17 mouse cellular contexts compared by ENCODE assay signal in the genomic region with DNA sequence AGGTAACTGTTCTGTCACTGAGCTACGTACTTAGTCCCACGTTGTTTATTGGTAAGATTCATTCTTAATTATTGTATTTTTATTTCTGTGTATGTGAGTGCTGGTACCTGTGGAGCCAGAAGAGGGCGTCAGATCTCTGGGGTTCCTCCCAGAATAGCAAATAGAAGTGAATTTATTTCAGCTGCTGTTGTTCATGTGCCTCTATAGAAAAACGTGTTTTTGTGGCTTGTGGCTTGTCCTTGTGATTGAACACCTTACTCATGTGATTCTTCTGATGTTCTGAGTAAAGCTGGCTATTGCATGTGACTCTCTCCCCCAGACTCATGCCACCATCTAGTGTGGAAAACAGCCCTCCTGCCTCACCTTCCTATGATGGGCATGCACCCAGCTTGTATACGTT. TPM values are rescaled to one million over a fixed set of nuclear protein-coding genes. Genes with fewer than 3 reads are reported as not detected.
DNase-seq lines count a peak whose midpoint lies in the region; ATAC-seq and TF ChIP-seq lines count a peak whose summit lies in the region.
"Had no signal": no experiment of that assay in that cellular context is flagged by ENCODE, and none has a peak within 500 bp of the region (broad histone marks: within the 10 kb centered on the region; RNA-seq: fewer than 3 reads in every experiment).

No protein-coding gene starts in this region.

- TF ChIP-seq CTCF in layer of hippocampus, adult 2 months (conservative IDR thresholded peaks at IDR 0.05): peak; percentile 33; the same call in 1 of the 2 replicates
- TF ChIP-seq CTCF in E14TG2a.4 (conservative IDR thresholded peaks at IDR 0.05; ENCODE audit: low read length): peak; percentile 30
- peak; percentile 38 for TF ChIP-seq CTCF in stomach, postnatal 0 days (IDR thresholded peaks at IDR 0.05; ENCODE audit: low read depth)

- ATAC-seq in CD4-positive, CD25-positive, alpha-beta regulatory T cell, adult 4 months: no peak
- ATAC-seq in stomach, postnatal 0 days (ENCODE audit: low FRiP score, low TSS enrichment): no peak

- no peak overlapping the region for H3K27ac ChIP-seq in layer of hippocampus, adult 2 months
- H3K27ac ChIP-seq in stomach, postnatal 0 days (replicated peaks): no peak overlapping the region
- H3K27ac ChIP-seq: embryonic facial prominence, embryonic 13.5 days; hindbrain, embryonic 15.5 days; left cerebral cortex, adult 2 months; limb, embryonic 12.5 days; liver, embryonic 14.5 days; macrophage; midbrain, embryonic 12.5 days had no signal

- TF ChIP-seq EP300 in stomach, postnatal 0 days (optimal IDR thresholded peaks at IDR 0.05): no peak

- DNase-seq in CD4-positive, CD25-positive, alpha-beta regulatory T cell, adult 2 months (ENCODE audit: low read depth, low spot score): peak; percentile 63
- no peak for DNase-seq in layer of hippocampus, adult 2 months (ENCODE audit: low spot score in 2 of 2)
- DNase-seq in layer of hippocampus, adult 9-10 months (ENCODE audit: low spot score): no peak
- DNase-seq in stomach, postnatal 0 days (ENCODE audit: low spot score): no peak
- DNase-seq in urinary bladder, postnatal 10 days (ENCODE audit: low spot score): no peak
- DNase-seq in gastrocnemius, postnatal 25 days: no peak
- DNase-seq: kidney, adult 9 months; right cerebral cortex, postnatal 25 days had no signal

- H3K27me3 ChIP-seq in E14TG2a.4 (ENCODE audit: insufficient read depth, low read length): peaks cover 9% of the 10 kb centered on the region; the same call in 1 of the 2 replicates
- H3K27me3 ChIP-seq in stomach, postnatal 0 days (ENCODE audit: control insufficient read depth, insufficient read depth, low read length): no peaks in the 10 kb centered on the region
- H3K27me3 ChIP-seq: embryonic facial prominence, embryonic 13.5 days; hindbrain, embryonic 15.5 days had no signal

- WGBS in stomach, postnatal 0 days: 70% methylated on average over 5 of the region's 5 CpGs

- peaks cover 43% of the 10 kb centered on the region for H3K4me1 ChIP-seq in E14TG2a.4 (replicated peaks; ENCODE audit: low read depth, low read length)
- H3K4me1 ChIP-seq in stomach, postnatal 0 days (replicated peaks; ENCODE audit: control insufficient read depth, insufficient read depth): peaks cover 9% of the 10 kb centered on the region; the same call in 1 of the 2 replicates

- no peak overlapping the region for H3K4me3 ChIP-seq in layer of hippocampus, adult 2 months
- H3K4me3 ChIP-seq in E14TG2a.4 (replicated peaks; ENCODE audit: low read length): no peak overlapping the region
- H3K4me3 ChIP-seq in stomach, postnatal 0 days (ENCODE audit: low read depth, low read length): no peak overlapping the region
- H3K4me3 ChIP-seq: embryonic facial prominence, embryonic 13.5 days; hindbrain, embryonic 15.5 days; left cerebral cortex, adult 2 months; limb, embryonic 12.5 days; midbrain, embryonic 12.5 days had no signal

- H3K9ac ChIP-seq in stomach, postnatal 0 days (ENCODE audit: low read length): no peak overlapping the region
- H3K9ac ChIP-seq: embryonic facial prominence, embryonic 13.5 days; hindbrain, embryonic 15.5 days; limb, embryonic 12.5 days; liver, embryonic 14.5 days; midbrain, embryonic 12.5 days had no signal

- no peak overlapping the region for H3K4me2 ChIP-seq in stomach, postnatal 0 days (replicated peaks; ENCODE audit: low read depth)
- H3K4me2 ChIP-seq: embryonic facial prominence, embryonic 13.5 days; hindbrain, embryonic 15.5 days; limb, embryonic 12.5 days; midbrain, embryonic 12.5 days had no signal

- H3K9me3 ChIP-seq in E14TG2a.4 (ENCODE audit: low read length): no peaks in the 10 kb centered on the region
- H3K9me3 ChIP-seq in stomach, postnatal 0 days (ENCODE audit: control insufficient read depth, low read length): no peaks in the 10 kb centered on the region
- H3K9me3 ChIP-seq: embryonic facial prominence, embryonic 13.5 days; hindbrain, embryonic 15.5 days; limb, embryonic 12.5 days; midbrain, embryonic 12.5 days had no signal

- H3K36me3 ChIP-seq in E14TG2a.4 (ENCODE audit: insufficient read depth, low read length): peaks cover 3% of the 10 kb centered on the region; the same call in 1 of the 2 replicates
- H3K36me3 ChIP-seq in stomach, postnatal 0 days (ENCODE audit: control insufficient read depth, insufficient read depth, low read length): no peaks in the 10 kb centered on the region
- H3K36me3 ChIP-seq: embryonic facial prominence, embryonic 13.5 days; hindbrain, embryonic 15.5 days; limb, embryonic 12.5 days had no signal

RNA-seq across cellular contexts. Expression of a gene that starts 1.9 kb away (rescaled TPM):
- polyA plus RNA-seq in CD4-positive, CD25-positive, alpha-beta regulatory T cell, adult 4 months (2017; shearing (Covaris generic)): 10 to 100 TPM; 54.8 to 78.5 TPM
- total RNA-seq in layer of hippocampus, adult 2 months (2021): 10 to 100 TPM; 35.9 to 41.5 TPM
- 8.9 and 9.0 TPM in 2 replicates for polyA plus RNA-seq in stomach, postnatal 0 days (2015; fragmentation: Nextera tagmentation; extraction: Ambion mirVana)
- 10 to 100 TPM; 15.3 to 17.7 TPM for total RNA-seq in gastrocnemius, postnatal 25 days (2021)

RNA-seq across cellular contexts. Expression of a gene that starts 39.6 kb away (rescaled TPM):
- 10 to 100 TPM; 14.2 to 17.7 TPM for polyA plus RNA-seq in CD4-positive, CD25-positive, alpha-beta regulatory T cell, adult 4 months (2017; shearing (Covaris generic))
- 10 to 100 TPM; 55.5 to 56.6 TPM for total RNA-seq in layer of hippocampus, adult 2 months (2021)
- 12.2 and 14.1 TPM in 2 replicates for polyA plus RNA-seq in stomach, postnatal 0 days (2015; fragmentation: Nextera tagmentation; extraction: Ambion mirVana)
- 1 to 10 TPM; 9.2 to 9.6 TPM for total RNA-seq in gastrocnemius, postnatal 25 days (2021)

Comparison
In these comparisons a context has a peak if more than half of its experiments do, and no peak if none do; other contexts are left out.
1. RNA of a gene that starts 39.6 kb away (total RNA-seq): 55.5 to 56.6 TPM in layer of hippocampus, adult 2 months; 9.2 to 9.6 TPM in gastrocnemius, postnatal 25 days; every median in the first group is over 4 times any median in the second.
2. Peak in every context shown above with its lines, with median percentiles within 50 percentile points of each other: CTCF ChIP-seq.